Mouse (Mus musculus) retina, adult 2 months (tissue): ENCODE measurements around the gene Lgi2.

Experiments
- DNase-seq: peaks from one replicate; pipeline ENCODE4 v3.0.0-alpha.2; 2012; ENCODE audit warnings: low read depth, low spot score

Lgi2 gene

DNA sequence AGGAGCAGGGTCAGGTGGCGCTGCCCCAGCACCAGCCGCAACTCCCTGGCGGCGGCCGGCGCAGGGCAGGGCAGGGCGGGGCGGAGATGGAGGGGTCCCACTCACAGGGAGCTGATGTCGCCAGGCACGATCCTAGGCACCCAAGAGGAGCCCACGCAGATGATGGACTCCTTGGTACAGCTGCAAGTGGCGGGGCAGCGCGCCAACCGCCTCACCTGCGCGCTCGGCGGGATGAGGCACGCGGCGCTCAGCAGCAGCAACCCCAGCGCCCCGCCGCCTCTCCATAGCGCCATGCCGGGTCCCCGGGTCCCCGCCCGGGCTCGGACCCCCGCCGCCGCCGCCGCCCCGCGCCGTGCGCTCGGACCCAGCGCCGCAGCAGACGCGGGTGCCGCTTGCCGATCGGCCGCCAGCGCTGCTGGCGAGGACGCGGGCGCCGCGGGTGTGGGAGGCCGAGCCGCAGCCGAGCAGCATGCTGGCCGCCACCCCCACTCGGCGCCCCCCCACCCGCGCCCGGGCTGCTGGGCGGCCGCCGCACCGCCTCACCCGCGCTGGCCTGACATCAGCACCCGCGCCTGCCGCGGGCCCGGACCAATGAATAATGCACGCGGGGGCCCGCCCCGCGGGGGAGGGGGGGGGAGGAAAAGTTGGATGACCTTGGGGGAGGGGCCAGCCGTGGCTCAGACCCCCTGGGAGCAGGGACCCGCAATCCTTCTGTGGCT lies at the start of gene Lgi2:
Gene Lgi2, minus strand, starts transcription at position 650 of the 719 bp plus-strand sequence.
- DNase-seq: no peak

DNA sequence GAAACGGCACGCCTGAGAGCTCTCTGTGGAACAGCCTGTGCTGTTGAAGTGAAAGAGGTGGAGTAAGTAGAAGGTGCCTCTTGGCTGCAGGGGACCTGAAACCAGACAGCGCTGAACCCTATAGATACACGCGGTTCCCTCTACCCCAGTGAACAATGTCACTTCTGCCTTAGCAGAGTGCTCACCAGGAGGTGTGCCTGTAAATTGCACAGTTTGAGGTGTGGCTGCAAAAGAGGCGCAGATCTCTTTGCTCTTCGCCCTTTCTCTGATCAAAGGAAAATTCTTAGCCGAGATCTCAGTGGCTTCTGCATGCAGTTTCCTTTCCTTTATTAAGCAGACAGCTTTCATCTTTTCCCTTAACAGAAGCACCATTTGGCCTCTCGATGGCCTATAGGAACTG lies 49.2 kb upstream of the Lgi2 start:
- DNase-seq: no peak

- no peak for DNase-seq
Observed at GRCm38 (mm10) chr5:52614686-52615085, 48.4 kb upstream of the Lgi2 start.

GRCm38 (mm10) chr5:52612776-52613175 lies 46.5 kb upstream of the Lgi2 start:
- no peak for DNase-seq

DNA sequence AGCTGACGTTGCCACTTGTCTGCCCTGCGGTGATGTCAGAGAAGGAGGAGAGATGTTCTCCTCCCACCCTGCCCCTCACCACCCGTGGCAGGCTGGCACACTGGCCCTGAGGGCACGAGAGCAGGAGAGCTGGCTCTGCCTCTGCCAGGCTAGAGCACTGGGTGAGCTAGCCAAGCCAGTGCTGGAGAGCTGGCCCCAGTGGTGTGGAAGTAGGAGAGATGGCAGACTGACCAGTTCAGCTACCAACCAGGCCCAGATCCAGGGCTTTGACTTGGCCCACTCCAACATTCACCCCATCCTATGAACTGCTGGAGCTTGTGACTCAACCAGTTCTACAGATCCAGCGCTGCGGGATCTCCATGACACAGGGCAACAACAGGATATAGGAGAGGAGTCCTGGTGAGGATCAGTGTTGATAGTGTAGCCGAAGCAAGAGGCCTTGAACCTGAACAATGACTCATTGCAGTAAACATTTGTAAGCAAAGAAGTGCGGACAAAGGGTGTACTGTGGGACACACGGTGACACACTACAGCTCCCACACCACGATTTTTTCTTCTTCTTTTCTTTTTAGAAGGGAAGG lies 45.1 kb upstream of the Lgi2 start:
- DNase-seq: no peak

DNA sequence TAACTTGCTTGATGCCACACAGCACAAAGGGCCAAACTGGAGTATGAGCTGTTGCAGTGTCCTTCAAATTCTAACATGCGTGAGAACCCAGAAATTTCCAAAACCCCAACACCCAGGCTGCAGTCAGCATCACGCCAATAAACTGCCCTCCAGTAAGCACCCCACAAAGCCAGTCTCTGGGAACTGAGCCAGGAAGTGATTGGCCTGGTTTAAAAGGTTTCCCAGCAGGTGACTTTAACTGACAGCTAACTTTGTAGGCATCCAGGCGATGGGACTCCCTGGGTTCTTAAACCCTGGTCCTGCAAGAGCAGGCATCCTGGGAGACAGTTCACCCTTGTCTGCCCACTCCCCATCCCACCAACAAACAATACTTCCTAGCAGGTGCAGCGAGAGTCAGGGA lies 44.0 kb upstream of the Lgi2 start:
- no peak for DNase-seq

DNA sequence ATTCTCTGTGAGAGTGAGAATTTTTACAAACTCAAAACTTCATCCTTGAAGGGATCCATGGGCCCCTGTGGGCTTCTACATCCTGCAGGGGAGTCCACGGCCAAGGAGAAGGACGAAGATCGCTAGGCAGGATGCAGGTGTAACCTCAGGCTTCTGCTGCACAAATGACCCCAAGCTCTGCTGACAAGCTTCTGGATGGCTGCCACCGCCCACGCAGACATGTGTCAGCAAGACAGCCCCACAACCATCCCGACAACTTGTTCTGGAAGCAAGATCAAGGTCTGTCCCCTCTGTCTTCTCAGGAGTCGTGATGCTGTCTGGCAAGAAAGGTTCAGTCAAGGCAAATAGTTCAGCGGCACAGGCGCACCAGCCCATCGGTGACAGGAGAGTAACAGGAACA lies 43.4 kb upstream of the Lgi2 start:
- no peak for DNase-seq

DNA sequence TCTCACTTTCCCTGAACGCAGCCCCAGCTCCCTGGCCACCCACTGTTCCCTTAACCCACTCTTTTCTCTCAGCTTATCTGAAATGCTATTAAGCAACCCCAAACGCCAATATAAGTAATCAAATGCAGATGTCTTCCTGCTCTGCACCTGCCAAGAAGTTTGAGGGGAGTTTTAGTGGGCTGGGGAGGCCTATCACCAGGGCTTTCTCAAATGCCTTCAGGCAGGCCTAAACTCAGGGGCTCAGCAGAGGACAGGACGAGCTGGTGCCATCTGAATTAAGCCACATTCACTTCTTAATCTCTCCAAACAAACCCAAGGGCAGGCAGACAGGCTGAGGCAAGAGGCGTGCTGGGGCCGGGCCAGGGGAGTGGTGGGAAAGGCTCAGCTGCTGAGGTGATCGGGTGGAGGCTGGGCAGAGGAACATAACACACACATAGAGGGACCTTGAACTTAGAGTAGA lies 38.4 kb upstream of the Lgi2 start:
- no peak for DNase-seq

DNA sequence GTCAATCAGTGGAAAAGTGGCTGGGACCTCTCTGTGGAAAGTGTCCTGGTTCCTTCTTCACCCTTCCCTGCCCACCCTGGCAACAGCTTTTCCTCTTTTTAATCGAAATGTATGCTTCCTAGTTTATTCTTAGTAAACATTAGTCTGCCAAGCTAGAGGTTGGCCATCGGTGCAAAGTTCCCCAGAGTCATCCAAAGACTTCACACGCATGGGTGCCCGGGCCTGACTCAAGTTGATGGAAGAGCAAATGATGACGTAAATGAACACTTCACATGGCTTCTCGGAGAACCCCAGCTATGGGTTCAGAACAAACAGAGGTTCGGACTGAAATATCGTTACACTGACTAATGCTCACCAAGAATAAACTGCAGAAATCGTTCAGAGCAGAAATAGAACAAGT lies 24.4 kb upstream of the Lgi2 start:
- DNase-seq: no peak

GRCm38 (mm10) chr5:52588650-52589049 lies 22.4 kb upstream of the Lgi2 start:
- DNase-seq: no peak

DNA sequence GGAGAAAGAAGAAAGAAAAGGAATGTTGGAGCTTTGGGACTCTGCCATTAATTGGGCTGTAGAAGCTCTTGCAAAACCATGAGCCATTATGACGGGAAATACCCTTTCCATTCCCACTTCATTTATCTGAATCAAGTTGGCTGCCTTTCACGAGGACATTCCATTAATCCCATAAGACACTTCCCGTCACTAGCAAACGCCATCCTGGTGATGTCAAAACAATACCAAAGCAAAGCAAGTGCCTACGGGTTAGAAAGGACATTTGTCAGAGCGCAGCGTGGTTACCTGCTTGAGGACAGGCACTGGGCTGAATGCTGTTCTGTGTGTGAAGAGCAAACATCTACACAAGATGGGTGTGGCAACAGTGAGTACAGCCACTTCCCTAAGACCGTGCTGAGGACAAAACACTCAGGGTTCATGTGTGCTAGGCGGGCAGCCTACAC lies 21.1 kb upstream of the Lgi2 start:
- no peak for DNase-seq

DNA sequence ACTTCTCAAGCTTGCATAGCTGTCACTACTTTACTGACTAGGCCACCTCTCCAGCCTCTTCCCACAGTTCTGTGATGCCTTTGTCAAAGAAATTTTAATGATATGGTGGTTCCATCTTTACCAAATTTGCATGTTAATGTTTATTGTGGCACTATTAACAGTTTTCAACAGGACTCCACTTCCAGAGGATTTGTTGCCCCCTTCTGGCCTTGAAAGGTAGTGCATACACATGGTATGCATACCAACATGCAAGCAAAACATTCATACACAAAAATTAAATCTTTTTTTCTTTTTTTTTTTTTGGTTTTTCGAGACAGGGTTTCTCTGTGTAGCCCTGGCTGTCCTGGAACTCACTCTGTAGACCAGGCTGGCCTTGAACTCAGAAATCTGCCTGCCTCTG lies 6.3 kb upstream of the Lgi2 start:
- DNase-seq: no peak

GRCm38 (mm10) chr5:52570746-52571145 lies 4.5 kb upstream of the Lgi2 start:
- DNase-seq: no peak

- DNase-seq: no peak
Observed at GRCm38 (mm10) chr5:52565214-52565812, 949 bp downstream of the Lgi2 start.

- no peak for DNase-seq
Observed at GRCm38 (mm10) chr5:52564351-52564750, 1.9 kb downstream of the Lgi2 start.

DNA sequence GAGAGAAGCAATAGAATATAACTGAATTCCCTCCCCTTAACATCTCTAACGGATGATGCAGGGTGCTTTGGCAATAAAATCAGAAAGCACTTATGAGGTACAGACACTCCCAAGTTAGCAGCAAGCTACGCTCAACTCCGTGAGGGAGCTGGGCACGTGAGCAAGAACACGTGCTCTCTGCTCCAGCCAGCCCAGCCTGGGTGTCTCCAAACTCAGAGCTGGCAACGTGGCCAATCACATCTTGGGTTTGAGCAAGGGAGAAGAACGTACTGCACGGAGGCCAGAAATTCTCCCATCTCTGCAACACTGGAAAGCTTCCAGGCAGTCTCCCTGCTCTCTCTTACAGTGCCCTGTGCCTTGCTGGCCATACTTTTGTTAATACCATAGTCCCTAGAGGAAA lies 6.0 kb downstream of the Lgi2 start:
- no peak for DNase-seq

DNA sequence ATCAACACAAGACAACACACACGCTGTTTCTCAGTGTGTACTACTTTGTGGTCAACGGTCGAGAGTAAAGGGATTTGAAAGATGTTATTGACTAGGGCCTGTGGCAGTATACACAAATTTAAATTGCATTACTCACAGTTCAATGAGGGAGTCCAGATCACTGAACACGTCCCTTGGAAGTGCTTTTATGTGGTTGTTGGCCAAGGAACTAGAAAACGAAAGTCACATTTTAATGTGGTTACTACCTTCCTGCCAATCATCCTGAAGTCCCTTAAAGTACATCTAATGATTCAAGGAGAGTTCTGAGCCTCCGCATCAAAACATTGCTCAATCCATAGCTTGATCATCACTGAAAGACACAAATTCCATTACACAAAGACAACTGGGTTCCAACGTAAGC lies 10.7 kb downstream of the Lgi2 start:
- no peak for DNase-seq

- DNase-seq: no peak
Observed at GRCm38 (mm10) chr5:52551318-52551632, 15.0 kb downstream of the Lgi2 start.

GRCm38 (mm10) chr5:52550613-52551317 lies 15.5 kb downstream of the Lgi2 start:
- DNase-seq: no peak

DNA sequence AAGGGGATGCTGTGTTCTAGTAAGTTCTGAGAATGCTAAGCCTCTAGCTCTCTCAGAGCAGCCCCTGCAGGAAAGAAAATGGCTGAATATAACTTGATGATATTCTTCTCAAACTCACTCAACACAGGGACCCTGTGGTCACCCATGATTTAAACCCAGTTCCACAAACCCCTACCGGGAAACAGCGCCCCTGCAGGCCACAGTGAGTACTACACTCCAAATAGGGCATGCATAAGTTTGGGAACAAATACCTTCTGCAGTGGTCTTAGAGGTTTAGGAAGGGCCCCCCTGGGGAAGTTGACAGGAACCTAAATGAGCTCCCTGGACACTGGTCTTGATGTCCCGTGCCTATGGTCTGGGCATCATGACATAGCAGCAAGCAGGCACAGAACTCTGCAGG lies 19.3 kb downstream of the Lgi2 start:
- no peak for DNase-seq

GRCm38 (mm10) chr5:52543770-52544169 lies 22.5 kb downstream of the Lgi2 start:
- DNase-seq: no peak

GRCm38 (mm10) chr5:52540186-52540585 lies 26.1 kb downstream of the Lgi2 start:
- DNase-seq: no peak

- no peak for DNase-seq
Observed at GRCm38 (mm10) chr5:52539483-52539882, 26.8 kb downstream of the Lgi2 start.
